Mouse (Mus musculus) neural tube, embryonic 14.5 days (tissue): ENCODE data around the gene Vps53. TPM values are rescaled to one million over a fixed set of nuclear protein-coding genes. Genes with fewer than 3 reads are reported as not detected.

ENCODE experiments used
- ATAC-seq: fragments of 200-750 bp; cut with Nextera tagmentation; 2 replicates; pipeline ENCODE4 v1.8.0; 2017; ENCODE audit warnings: low read depth, mild to moderate bottlenecking, moderate TSS enrichment, moderate library complexity
- H3K27ac ChIP-seq: fragments of 300-500 bp; sonication (generic); 2 replicates; pipeline ENCODE4 v1.5.1; 2014; ENCODE audit warnings: low read depth, mild to moderate bottlenecking, control low read depth, low read length, moderate library complexity, mixed read lengths
- H3K27me3 ChIP-seq: fragments of 300-500 bp; sonication (generic); 2 replicates; pipeline ENCODE4 v1.6.1; 2014; ENCODE audit warnings: low read length; ENCODE audit not compliant: control insufficient read depth, insufficient read depth
- H3K36me3 ChIP-seq: fragments of 300-500 bp; sonication (generic); 2 replicates; pipeline ENCODE4 v1.6.1; 2014; ENCODE audit warnings: low read length, mixed read lengths; ENCODE audit not compliant: control insufficient read depth, insufficient read depth
- H3K4me1 ChIP-seq: fragments of 300-500 bp; sonication (generic); 2 replicates; pipeline ENCODE4 v1.6.1; 2014; ENCODE audit warnings: low read length; ENCODE audit not compliant: control insufficient read depth, insufficient read depth
- H3K4me2 ChIP-seq: fragments of 300-500 bp; sonication (generic); 2 replicates; pipeline ENCODE4 v1.6.1; 2014; ENCODE audit warnings: mild to moderate bottlenecking, low read depth, low read length, control low read depth
- H3K4me3 ChIP-seq: fragments of 300-500 bp; sonication (generic); 2 replicates; pipeline ENCODE4 v1.5.1; 2014; ENCODE audit warnings: low read depth, low read length, control low read depth, mixed read lengths
- H3K9ac ChIP-seq: fragments of 300-500 bp; sonication (generic); replicated peaks from 2 replicates; pipeline ENCODE4 v1.6.1; 2014; ENCODE audit warnings: low read depth, mild to moderate bottlenecking, control low read depth, low read length, mixed read lengths
- H3K9me3 ChIP-seq: fragments of 300-500 bp; sonication (generic); 2 replicates; pipeline ENCODE4 v1.6.1; 2016; ENCODE audit warnings: low read length; ENCODE audit not compliant: control insufficient read depth
- WGBS: fragments of 180-500 bp; shearing (Covaris S2); extraction: QIAGEN DNeasy Blood & Tissue Kit; methylation state at CpG from one replicate; pipeline ENCODE4 v1.1.7; 2014; 5-methylcytosine and 5-hydroxymethylcytosine counted together
- polyA plus RNA-seq: library from polyadenylated mRNA; unstranded; fragments of >200 nt; fragmentation: Nextera tagmentation; extraction: Ambion mirVana; gene quantifications from 2 replicates; pipeline ENCODE4 v1.2.1, GENCODE M21; 2014

Vps53 gene
- polyA plus RNA-seq, 1 experiment from 2014 or later, result 71.0 TPM

- ATAC-seq, result no peak
- 87% methylated on average over 7 of the region's 7 CpGs for WGBS
- H3K27me3 ChIP-seq, result no peaks in the 10 kb centered on the region
- H3K36me3 ChIP-seq, result peaks cover 31% of the 10 kb centered on the region
- no peak overlapping the region for H3K9ac ChIP-seq
- no peaks in the 10 kb centered on the region for H3K9me3 ChIP-seq
- H3K4me3 ChIP-seq, result no peak overlapping the region
- H3K4me2 ChIP-seq, result no peak overlapping the region
- no peaks in the 10 kb centered on the region for H3K4me1 ChIP-seq
- H3K27ac ChIP-seq, result no peak overlapping the region
Measured at GRCm38 (mm10) chr11:76135641-76136437, 43.6 kb downstream of the Vps53 start.

GRCm38 (mm10) chr11:76130859-76131258 lies 48.6 kb downstream of the Vps53 start:
- Histone ChIP-seq H3K9ac (no peak overlapping the region), H3K9me3 (no peaks in the 10 kb centered on the region), H3K27me3 (no peaks in the 10 kb centered on the region), H3K27ac (no peak overlapping the region), H3K4me1 (no peaks in the 10 kb centered on the region), H3K4me2 (no peak overlapping the region), H3K4me3 (no peak overlapping the region), H3K36me3 (peaks cover 18% of the 10 kb centered on the region)
- WGBS, result 85% methylated on average over 5 of the region's 5 CpGs
- no peak for ATAC-seq

GRCm38 (mm10) chr11:76125386-76125785 lies 54.1 kb downstream of the Vps53 start:
- Histone ChIP-seq H3K27me3 (no peaks in the 10 kb centered on the region), H3K4me1 (no peaks in the 10 kb centered on the region), H3K27ac (no peak overlapping the region), H3K4me2 (no peak overlapping the region), H3K4me3 (no peak overlapping the region), H3K9ac (no peak overlapping the region), H3K36me3 (peaks cover 14% of the 10 kb centered on the region), H3K9me3 (no peaks in the 10 kb centered on the region)
- no peak for ATAC-seq
- 87% methylated on average over 8 of the region's 8 CpGs for WGBS

GRCm38 (mm10) chr11:76123517-76123916 lies 55.9 kb downstream of the Vps53 start:
- H3K9me3 ChIP-seq, result no peaks in the 10 kb centered on the region
- no peak for ATAC-seq
- peaks cover 14% of the 10 kb centered on the region; the same call in 1 of the 2 replicates for H3K36me3 ChIP-seq
- no peak overlapping the region for H3K4me3 ChIP-seq
- no peak overlapping the region for H3K4me2 ChIP-seq
- no peaks in the 10 kb centered on the region for H3K27me3 ChIP-seq
- 94% methylated on average over 1 of the region's 1 CpGs for WGBS
- no peak overlapping the region for H3K27ac ChIP-seq
- no peaks in the 10 kb centered on the region for H3K4me1 ChIP-seq
- H3K9ac ChIP-seq, result no peak overlapping the region

GRCm38 (mm10) chr11:76122571-76122970 lies 56.9 kb downstream of the Vps53 start:
- Histone ChIP-seq H3K36me3 (peaks cover 14% of the 10 kb centered on the region; the same call in 1 of the 2 replicates), H3K27me3 (no peaks in the 10 kb centered on the region), H3K4me2 (no peak overlapping the region), H3K4me1 (no peaks in the 10 kb centered on the region), H3K27ac (no peak overlapping the region), H3K4me3 (no peak overlapping the region), H3K9ac (no peak overlapping the region), H3K9me3 (no peaks in the 10 kb centered on the region)
- no peak for ATAC-seq
- 93% methylated on average over 2 of the region's 2 CpGs for WGBS

GRCm38 (mm10) chr11:76121086-76121485 lies 58.4 kb downstream of the Vps53 start:
- ATAC-seq, result no peak
- Histone ChIP-seq H3K27ac (no peak overlapping the region), H3K4me1 (no peaks in the 10 kb centered on the region), H3K27me3 (no peaks in the 10 kb centered on the region), H3K9me3 (no peaks in the 10 kb centered on the region), H3K9ac (no peak overlapping the region), H3K36me3 (peaks cover 25% of the 10 kb centered on the region), H3K4me2 (no peak overlapping the region), H3K4me3 (no peak overlapping the region)
- 90% methylated on average over 4 of the region's 4 CpGs for WGBS

- H3K27me3 ChIP-seq, result no peaks in the 10 kb centered on the region
- H3K4me1 ChIP-seq, result no peaks in the 10 kb centered on the region
- H3K36me3 ChIP-seq, result peaks cover 26% of the 10 kb centered on the region
- H3K4me2 ChIP-seq, result no peak overlapping the region
- no peak overlapping the region for H3K9ac ChIP-seq
- no peak overlapping the region for H3K27ac ChIP-seq
- WGBS, result 71% methylated on average over 10 of the region's 10 CpGs
- no peak overlapping the region for H3K4me3 ChIP-seq
- H3K9me3 ChIP-seq, result no peaks in the 10 kb centered on the region
- ATAC-seq, result no peak
Measured at GRCm38 (mm10) chr11:76120407-76120901, 59.0 kb downstream of the Vps53 start.

GRCm38 (mm10) chr11:76110416-76110815 lies 69.0 kb downstream of the Vps53 start:
- WGBS, result 95% methylated on average over 3 of the region's 3 CpGs
- no peak overlapping the region for H3K9ac ChIP-seq
- H3K27me3 ChIP-seq, result no peaks in the 10 kb centered on the region
- H3K4me3 ChIP-seq, result no peak overlapping the region
- H3K4me2 ChIP-seq, result no peak overlapping the region
- H3K4me1 ChIP-seq, result no peaks in the 10 kb centered on the region
- H3K27ac ChIP-seq, result no peak overlapping the region
- no peak for ATAC-seq
- H3K36me3 ChIP-seq, result peaks cover 16% of the 10 kb centered on the region
- H3K9me3 ChIP-seq, result no peaks in the 10 kb centered on the region
